Mouse (Mus musculus) CH12.LX (cell line): ENCODE measurements around the gene Phf13.

Source experiments
- CHD2 ChIP-seq: IDR thresholded peaks from 2 replicates; pipeline ENCODE4 v1.6.1; 2011; ENCODE audit warnings: low read length, improper control_type of control experiment
- CTCF ChIP-seq, 2 experiments: IDR thresholded peaks in 1 of 2; conservative IDR thresholded peaks in 1 of 2; 2 replicates each; pipeline ENCODE4 v1.5.1; 2011 to 2012; ENCODE audit warnings: low read depth in 2 of 2, low read length in 2 of 2, improper control_type of control experiment in 1 of 2, inconsistent platforms in 1 of 2, mild to moderate bottlenecking in 1 of 2, moderate library complexity in 1 of 2
- E2F4 ChIP-seq: IDR thresholded peaks from 2 replicates; pipeline ENCODE4 v1.6.1; 2011; ENCODE audit warnings: low read depth, low read length, improper control_type of control experiment; ENCODE audit not compliant: insufficient replicate concordance
- ETS1 ChIP-seq: conservative IDR thresholded peaks from 2 replicates; pipeline ENCODE4 v1.6.1; 2012; ENCODE audit warnings: low read depth, mild to moderate bottlenecking, inconsistent platforms, low read length, improper control_type of control experiment, moderate library complexity
- JUND ChIP-seq: conservative IDR thresholded peaks from 2 replicates; pipeline ENCODE4 v1.6.1; 2011; ENCODE audit warnings: low read depth, low read length, improper control_type of control experiment
- MAX ChIP-seq: IDR thresholded peaks from 2 replicates; pipeline ENCODE4 v1.6.1; 2011; ENCODE audit warnings: low read length, improper control_type of control experiment
- NELFE ChIP-seq: IDR thresholded peaks from 2 replicates; pipeline ENCODE4 v1.6.1; 2011; ENCODE audit warnings: low read depth, low read length, improper control_type of control experiment
- NRF1 ChIP-seq: IDR thresholded peaks from 2 replicates; pipeline ENCODE4 v1.6.1; 2014; ENCODE audit warnings: low read depth, mild to moderate bottlenecking, inconsistent platforms, low read length, improper control_type of control experiment, moderate library complexity
- POLR2A ChIP-seq: IDR thresholded peaks from 2 replicates; pipeline ENCODE4 v1.6.1; 2011; ENCODE audit warnings: low read depth, mild to moderate bottlenecking, improper control_type of control experiment, low read length
- POLR2AphosphoS2 ChIP-seq: IDR thresholded peaks from 2 replicates; pipeline ENCODE4 v1.6.1; 2011; ENCODE audit warnings: low read depth, low read length, improper control_type of control experiment
- SMC3 ChIP-seq: IDR thresholded peaks from 2 replicates; pipeline ENCODE4 v1.6.1; 2011; ENCODE audit warnings: low read depth, low read length, improper control_type of control experiment
- TCF12 ChIP-seq: IDR thresholded peaks from 2 replicates; pipeline ENCODE4 v1.6.1; 2014; ENCODE audit warnings: low read depth, mild to moderate bottlenecking, inconsistent platforms, low read length, improper control_type of control experiment
- ZMIZ1 ChIP-seq: IDR thresholded peaks from 2 replicates; pipeline ENCODE4 v1.6.1; 2012; ENCODE audit warnings: low read depth, mild to moderate bottlenecking, inconsistent platforms, low read length, improper control_type of control experiment

- TF ChIP-seq SMC3 (no peak), CTCF (conservative IDR thresholded peaks at IDR 0.05 in 1 of 2, IDR thresholded peaks at IDR 0.05 in 1 of 2; ENCODE audit: low read depth in 2 of 2, low read length in 2 of 2) (no peak), MAX (no peak), ZMIZ1 (no peak), POLR2AphosphoS2 (no peak), NRF1 (no peak), ETS1 (no peak), POLR2A (no peak), NELFE (no peak), CHD2 (no peak), JUND (no peak), TCF12 (no peak), E2F4 (no peak)
Observed at GRCm38 (mm10) chr4:152020024-152020423, 24.0 kb upstream of the Phf13 start.
